Mouse (Mus musculus) midbrain, embryonic 11.5 days (tissue): Measurements from ENCODE around the gene Sept1. TPM values are rescaled to one million over a fixed set of nuclear protein-coding genes. Genes with fewer than 3 reads are reported as not detected.
"Not testable (repeated sequence)": the region's sequence is repeated elsewhere in the genome, so short reads cannot be mapped to it uniquely, and the experiment has no call there.

ENCODE experiments used
- ATAC-seq: fragments of 200-750 bp; cut with Nextera tagmentation; 2 replicates; pipeline ENCODE4 v1.8.0; 2017; ENCODE audit warnings: moderate TSS enrichment, moderate library complexity; ENCODE audit not compliant: low FRiP score
- DNase-seq: peaks from one replicate; pipeline ENCODE4 v3.0.0; 2015; ENCODE audit warnings: low spot score; ENCODE audit errors: missing footprints
- H3K27ac ChIP-seq: fragments of 300-500 bp; sonication (generic); 2 replicates; pipeline ENCODE4 v1.5.1; 2014; ENCODE audit warnings: low read depth, low read length
- H3K27me3 ChIP-seq: fragments of 300-500 bp; sonication (generic); 2 replicates; pipeline ENCODE4 v1.6.1; 2014; ENCODE audit warnings: mild to moderate bottlenecking, low read length, moderate library complexity, mixed read lengths; ENCODE audit not compliant: control insufficient read depth, insufficient read depth
- H3K36me3 ChIP-seq: fragments of 300-500 bp; sonication (generic); 2 replicates; pipeline ENCODE4 v1.6.1; 2014; ENCODE audit warnings: mild to moderate bottlenecking, low read length, moderate library complexity, mixed read lengths; ENCODE audit not compliant: control insufficient read depth, insufficient read depth
- H3K4me1 ChIP-seq: fragments of 300-500 bp; sonication (generic); 2 replicates; pipeline ENCODE4 v1.6.1; 2014; ENCODE audit warnings: low read length; ENCODE audit not compliant: control insufficient read depth, insufficient read depth
- H3K4me2 ChIP-seq: fragments of 300-500 bp; sonication (generic); 2 replicates; pipeline ENCODE4 v1.6.1; 2014; ENCODE audit warnings: mild to moderate bottlenecking, moderate library complexity
- H3K4me3 ChIP-seq: fragments of 300-500 bp; sonication (generic); 2 replicates; pipeline ENCODE4 v1.5.1; 2014; ENCODE audit warnings: low read depth, low read length
- H3K9ac ChIP-seq: fragments of 300-500 bp; sonication (generic); 2 replicates; pipeline ENCODE4 v1.6.1; 2014; ENCODE audit warnings: low read length
- H3K9me3 ChIP-seq: fragments of 300-500 bp; sonication (generic); 2 replicates; pipeline ENCODE4 v1.6.1; 2016; ENCODE audit warnings: low read length; ENCODE audit not compliant: control insufficient read depth
- WGBS: fragments of 180-500 bp; shearing (Covaris S2); extraction: QIAGEN DNeasy Blood & Tissue Kit; methylation state at CpG from one replicate; pipeline ENCODE4 v1.1.7; 2014; 5-methylcytosine and 5-hydroxymethylcytosine counted together
- polyA plus RNA-seq: library from polyadenylated mRNA; unstranded; fragments of >200 nt; fragmentation: Nextera tagmentation; extraction: Ambion mirVana; gene quantifications from 2 replicates; pipeline ENCODE4 v1.2.1, GENCODE M21; 2014

The Sept1 gene
- polyA plus RNA-seq, 1 experiment from 2014 or later = 29.8 TPM

- peak; percentile 75 for DNase-seq
- ATAC-seq, H3K27me3 ChIP-seq, H3K27ac ChIP-seq, H3K4me3 ChIP-seq, H3K9me3 ChIP-seq, H3K4me2 ChIP-seq, H3K9ac ChIP-seq, H3K4me1 ChIP-seq, H3K36me3 ChIP-seq: not testable (repeated sequence)
- 33% methylated on average over 3 of the region's 3 CpGs for WGBS
Observed at GRCm38 (mm10) chr7:127181724-127182123, 51.2 kb downstream of the Sept1 start.

- H3K4me2 ChIP-seq = no peak overlapping the region
- H3K36me3 ChIP-seq = no peaks in the 10 kb centered on the region
- no peaks in the 10 kb centered on the region for H3K9me3 ChIP-seq
- DNase-seq (no peak), ATAC-seq (no peak)
- H3K4me3 ChIP-seq = no peak overlapping the region
- no peak overlapping the region for H3K9ac ChIP-seq
- H3K27ac ChIP-seq = no peak overlapping the region
- whole genome bisulfite sequencing = 77% methylated on average over 2 of the region's 2 CpGs
- H3K27me3 ChIP-seq = no peaks in the 10 kb centered on the region
- H3K4me1 ChIP-seq = no peaks in the 10 kb centered on the region
Observed at GRCm38 (mm10) chr7:127180783-127181182, 52.1 kb downstream of the Sept1 start.

GRCm38 (mm10) chr7:127176937-127177336 is 56.0 kb downstream of the Sept1 start:
- H3K4me2 ChIP-seq = no peak overlapping the region
- H3K27ac ChIP-seq = no peak overlapping the region
- 75% methylated on average over 4 of the region's 4 CpGs for WGBS
- ATAC-seq (no peak), DNase-seq (no peak)
- no peak overlapping the region for H3K9ac ChIP-seq
- H3K9me3 ChIP-seq = no peaks in the 10 kb centered on the region
- H3K4me1 ChIP-seq = no peaks in the 10 kb centered on the region
- H3K36me3 ChIP-seq = no peaks in the 10 kb centered on the region
- no peak overlapping the region for H3K4me3 ChIP-seq
- H3K27me3 ChIP-seq = no peaks in the 10 kb centered on the region

- Histone ChIP-seq H3K9ac (no peak overlapping the region), H3K9me3 (no peaks in the 10 kb centered on the region), H3K27ac (no peak overlapping the region), H3K4me2 (no peak overlapping the region), H3K4me3 (no peak overlapping the region), H3K36me3 (no peaks in the 10 kb centered on the region), H3K4me1 (no peaks in the 10 kb centered on the region), H3K27me3 (no peaks in the 10 kb centered on the region)
- no peak for ATAC-seq
- no peak for DNase-seq
- 92% methylated on average over 5 of the region's 5 CpGs for WGBS
Observed at GRCm38 (mm10) chr7:127166501-127166900, 66.4 kb downstream of the Sept1 start.

DNA sequence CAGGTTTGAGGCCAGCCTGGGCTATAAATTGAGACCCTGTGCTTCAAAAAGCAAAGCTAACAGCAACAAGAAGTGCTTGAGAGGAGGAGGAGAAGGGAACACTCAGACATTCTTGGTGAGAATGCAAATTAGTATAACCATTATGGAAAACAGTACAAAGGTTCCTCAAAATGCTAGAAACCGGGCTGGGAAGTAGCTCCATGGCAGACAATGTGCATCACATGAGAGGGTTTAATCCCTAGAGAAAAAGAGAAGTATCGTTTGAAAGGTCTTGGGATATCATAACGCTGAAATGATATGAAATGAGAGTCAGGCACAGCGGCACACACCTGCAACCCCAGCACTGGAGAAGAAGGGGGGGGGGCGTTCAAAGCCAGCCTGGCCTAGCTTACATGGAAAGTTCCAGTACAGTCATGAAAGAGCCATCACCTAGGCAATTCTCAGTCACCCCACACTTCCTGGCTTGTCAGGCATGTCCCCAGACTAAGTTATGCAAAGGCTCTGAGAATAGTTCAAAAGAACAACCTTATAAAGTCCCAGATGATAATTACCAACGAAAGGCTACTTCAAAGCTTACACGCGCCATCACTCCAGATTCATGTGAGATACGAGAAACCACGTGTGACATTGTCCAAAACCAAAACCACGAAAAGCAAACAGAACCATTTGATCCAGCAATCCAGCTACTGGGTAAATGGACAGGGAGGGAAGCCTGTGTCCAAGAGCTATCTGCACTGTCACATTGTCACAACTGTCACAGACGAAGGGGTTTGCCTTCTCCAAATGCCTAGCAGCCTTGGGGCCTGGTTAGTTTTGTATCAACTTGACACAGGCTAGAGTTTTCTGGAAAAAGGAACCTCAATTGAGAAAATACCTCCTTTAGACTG is 67.1 kb downstream of the Sept1 start:
- no peak overlapping the region for H3K9ac ChIP-seq
- no peaks in the 10 kb centered on the region for H3K36me3 ChIP-seq
- H3K4me1 ChIP-seq = no peaks in the 10 kb centered on the region
- no peaks in the 10 kb centered on the region for H3K9me3 ChIP-seq
- DNase-seq (no peak), ATAC-seq (no peak)
- H3K27ac ChIP-seq = no peak overlapping the region
- H3K27me3 ChIP-seq = no peaks in the 10 kb centered on the region
- no peak overlapping the region for H3K4me3 ChIP-seq
- no peak overlapping the region for H3K4me2 ChIP-seq
- WGBS = 84% methylated on average over 12 of the region's 12 CpGs

Other genes starting within 250 kb of the Sept1 start
- gene Mvp, start 218.5 kb downstream of the Sept1 start, polyA plus RNA-seq = 2.8 and 3.0 TPM in 2 replicates
- not detected in 2 replicates for gene Pagr1b, start 216.6 kb downstream of the Sept1 start, polyA plus RNA-seq
- gene Pagr1a, start 215.8 kb downstream of the Sept1 start, polyA plus RNA-seq = 59.0 and 70.6 TPM in 2 replicates
- 58.8 and 68.8 TPM in 2 replicates for gene Gm42742, start 212.0 kb downstream of the Sept1 start, polyA plus RNA-seq
- gene Prrt2, start 211.9 kb downstream of the Sept1 start, polyA plus RNA-seq = 2.6 and 4.0 TPM in 2 replicates
- 64.3 and 80.7 TPM in 2 replicates for gene Maz, start 206.1 kb downstream of the Sept1 start, polyA plus RNA-seq
- 178 and 195 TPM in 2 replicates for gene Kif22, start 190.7 kb downstream of the Sept1 start, polyA plus RNA-seq
- not detected in 2 replicates for gene Zg16, start 145.8 kb downstream of the Sept1 start, polyA plus RNA-seq
- 1.3 and 1.7 TPM in 2 replicates for gene AI467606, start 141.8 kb downstream of the Sept1 start, polyA plus RNA-seq
- gene Qprt, start 110.9 kb downstream of the Sept1 start, polyA plus RNA-seq = 5.7 and 6.2 TPM in 2 replicates
- 0.19 TPM in 1 of 2 replicates, not detected in the other for gene Spn, start 95.3 kb downstream of the Sept1 start, polyA plus RNA-seq
- gene Cd2bp2, start 37.1 kb downstream of the Sept1 start, polyA plus RNA-seq = 85.3 and 88.0 TPM in 2 replicates
- gene Tbc1d10b, start 24.7 kb downstream of the Sept1 start, polyA plus RNA-seq = 16.9 and 19.3 TPM in 2 replicates
- 11.7 and 13.2 TPM in 2 replicates for gene Mylpf, start 24.2 kb downstream of the Sept1 start, polyA plus RNA-seq
- 30.3 and 32.4 TPM in 2 replicates for gene Zfp553, start 69 bp downstream of the Sept1 start, polyA plus RNA-seq
- gene Zfp771, start 11.1 kb upstream of the Sept1 start, polyA plus RNA-seq = 49.3 and 54.0 TPM in 2 replicates
- gene Dctpp1, start 27.6 kb upstream of the Sept1 start, polyA plus RNA-seq = 235 and 254 TPM in 2 replicates
- 79.0 and 84.5 TPM in 2 replicates for gene Sephs2, start 40.9 kb upstream of the Sept1 start, polyA plus RNA-seq
- 0.63 and 0.69 TPM in 2 replicates for gene Itgal, start 63.1 kb upstream of the Sept1 start, polyA plus RNA-seq
- 5.8 and 7.5 TPM in 2 replicates for gene Zfp768, start 112.5 kb upstream of the Sept1 start, polyA plus RNA-seq
- gene Zfp747, start 142.9 kb upstream of the Sept1 start, polyA plus RNA-seq = 6.4 and 6.5 TPM in 2 replicates
- 6.1 and 6.5 TPM in 2 replicates for gene 9130019O22Rik, start 154.0 kb upstream of the Sept1 start, polyA plus RNA-seq
- gene E430018J23Rik, start 160.5 kb upstream of the Sept1 start, polyA plus RNA-seq = 5.0 and 6.4 TPM in 2 replicates
- gene Zfp764, start 173.7 kb upstream of the Sept1 start, polyA plus RNA-seq = 6.8 and 7.1 TPM in 2 replicates
- gene Zfp688, start 188.9 kb upstream of the Sept1 start, polyA plus RNA-seq = 32.7 and 34.5 TPM in 2 replicates
- 12.6 and 15.0 TPM in 2 replicates for gene Zfp689, start 216.0 kb upstream of the Sept1 start, polyA plus RNA-seq
- gene Prr14, start 226.5 kb upstream of the Sept1 start, polyA plus RNA-seq = 70.3 and 72.4 TPM in 2 replicates
- gene Fbrs, start 246.1 kb upstream of the Sept1 start, polyA plus RNA-seq = 9.8 and 10.7 TPM in 2 replicates